Mouse (Mus musculus) heart, postnatal 0 days (tissue): ENCODE data around the gene Ces2b. TPM values are rescaled to one million over a fixed set of nuclear protein-coding genes. Genes with fewer than 3 reads are reported as not detected.

Experiments
- ATAC-seq: fragments of 200-750 bp; cut with Nextera tagmentation; 2 replicates; pipeline ENCODE4 v1.8.0; 2017; ENCODE audit warnings: low read depth, moderate number of reproducible peaks, moderate library complexity; ENCODE audit not compliant: insufficient read depth
- DNase-seq: peaks from one replicate; pipeline ENCODE4 v3.0.0-alpha.2; 2016; ENCODE audit warnings: low spot score
- H3K27ac ChIP-seq: fragments of 300-500 bp; sonication (generic); 2 replicates; pipeline ENCODE4 v1.5.1; 2014; ENCODE audit warnings: low read depth, mild to moderate bottlenecking
- H3K27me3 ChIP-seq: fragments of 300-500 bp; sonication (generic); 2 replicates; pipeline ENCODE4 v1.6.1; 2014; ENCODE audit warnings: low read length, mixed read lengths; ENCODE audit not compliant: control insufficient read depth, insufficient read depth
- H3K36me3 ChIP-seq: fragments of 300-500 bp; sonication (generic); replicated peaks from 2 replicates; pipeline ENCODE4 v1.6.1; 2014; ENCODE audit warnings: low read length, mixed read lengths; ENCODE audit not compliant: control insufficient read depth, insufficient read depth
- H3K4me1 ChIP-seq: fragments of 300-500 bp; sonication (generic); 2 replicates; pipeline ENCODE4 v1.6.1; 2014; ENCODE audit warnings: antibody characterized with exemption; ENCODE audit not compliant: control insufficient read depth, insufficient read depth
- H3K4me2 ChIP-seq: fragments of 300-500 bp; sonication (generic); 2 replicates; pipeline ENCODE4 v1.6.1; 2014; ENCODE audit warnings: low read depth, mild to moderate bottlenecking, low read length, moderate library complexity
- H3K4me3 ChIP-seq: fragments of 300-500 bp; sonication (generic); 2 replicates; pipeline ENCODE4 v1.5.1; 2014; ENCODE audit warnings: low read depth, low read length
- H3K9ac ChIP-seq: fragments of 300-500 bp; sonication (generic); replicated peaks from 2 replicates; pipeline ENCODE4 v1.6.1; 2014; ENCODE audit warnings: low read depth, low read length, mixed read lengths
- H3K9me3 ChIP-seq: fragments of 300-500 bp; sonication (generic); replicated peaks from 2 replicates; pipeline ENCODE4 v1.6.1; 2016; ENCODE audit warnings: low read length; ENCODE audit not compliant: control insufficient read depth
- CTCF ChIP-seq: IDR thresholded peaks from 2 replicates; pipeline ENCODE4 v1.5.1; 2016; ENCODE audit warnings: antibody characterized with exemption, control low read depth, low read depth
- EP300 ChIP-seq: IDR thresholded peaks from 2 replicates; pipeline ENCODE4 v1.6.1; 2016; ENCODE audit warnings: antibody characterized with exemption, low read depth
- whole genome bisulfite sequencing: fragments of 180-500 bp; shearing (Covaris S2); extraction: QIAGEN DNeasy Blood & Tissue Kit; methylation state at CpG from one replicate; pipeline ENCODE4 v1.1.7; 2014; 5-methylcytosine and 5-hydroxymethylcytosine counted together
- polyA plus RNA-seq: library from polyadenylated mRNA; unstranded; fragments of >200 nt; fragmentation: Nextera tagmentation; extraction: Ambion mirVana; gene quantifications from 2 replicates; pipeline ENCODE4 v1.2.1, GENCODE M21; 2015
- total RNA-seq: library from RNA; depleted of rRNA; stranded (reverse); fragments of >200 nt; gene quantifications from 2 replicates; pipeline ENCODE4 v1.2.3, GENCODE M21; 2014; ENCODE audit warnings: low replicate concordance

Gene Ces2b
- total and polyA plus RNA-seq, 2 experiments from 2014 or later: 0.05 TPM; not detected in 1

DNA sequence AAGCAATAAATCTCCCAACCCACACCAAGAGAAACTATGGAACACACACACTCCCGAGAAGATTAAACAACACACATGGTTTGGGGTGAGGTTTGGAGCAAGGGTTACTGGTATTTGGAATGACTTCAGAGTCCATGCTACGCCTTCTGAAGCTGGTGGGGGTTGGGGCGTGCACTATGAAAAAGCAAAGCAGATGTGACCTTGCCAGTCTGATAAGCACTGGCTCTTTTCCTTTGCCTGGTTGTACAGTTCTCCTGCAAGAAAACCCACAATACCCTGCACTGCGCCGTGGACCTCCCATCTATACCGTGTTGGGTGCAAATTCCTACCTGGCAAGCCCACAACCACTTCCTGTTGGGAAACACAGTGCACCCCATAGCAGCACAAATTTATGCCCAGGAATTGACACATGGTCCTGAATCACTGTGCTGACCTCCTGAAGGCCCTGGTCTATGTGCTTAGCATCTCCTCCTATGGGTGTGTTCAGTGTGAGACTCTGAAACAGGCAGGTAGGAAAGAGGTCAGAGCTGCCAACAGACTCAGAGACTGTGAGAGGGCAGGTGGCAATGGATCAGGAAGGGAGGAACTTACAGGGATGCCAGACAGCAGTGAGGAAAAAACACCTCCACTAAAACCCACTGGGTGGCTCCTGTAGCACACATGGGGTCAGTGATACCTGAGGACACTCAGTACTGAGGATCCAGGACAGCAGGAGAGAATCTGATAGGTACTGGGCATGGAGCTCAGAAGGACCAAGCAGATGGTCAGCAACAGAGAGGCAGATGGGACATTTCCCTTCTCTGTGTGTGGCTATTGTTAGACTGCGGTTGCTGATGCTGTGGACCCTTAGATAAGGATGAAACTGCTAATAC lies 22.6 kb upstream of the Ces2b start:
- TF ChIP-seq CTCF: no peak
- no peak for TF ChIP-seq EP300
- WGBS: 78% methylated on average over 7 of the region's 7 CpGs
- H3K4me3 ChIP-seq: no peak overlapping the region

GRCm38 (mm10) chr8:104809436-104809835 lies 21.9 kb upstream of the Ces2b start:
- DNase-seq (no peak), ATAC-seq (no peak)
- no peaks in the 10 kb centered on the region for H3K4me1 ChIP-seq
- no peaks in the 10 kb centered on the region for H3K27me3 ChIP-seq
- H3K27ac ChIP-seq: no peak overlapping the region
- no peak overlapping the region for H3K4me2 ChIP-seq
- H3K36me3 ChIP-seq: no peaks in the 10 kb centered on the region
- 78% methylated on average over 3 of the region's 3 CpGs for WGBS
- no peaks in the 10 kb centered on the region for H3K9me3 ChIP-seq
- TF ChIP-seq EP300 (no peak), CTCF (no peak)
- no peak overlapping the region for H3K9ac ChIP-seq
- no peak overlapping the region for H3K4me3 ChIP-seq

More for the DNA sequence above, 22.6 kb upstream of the Ces2b start:
- no peaks in the 10 kb centered on the region for H3K36me3 ChIP-seq
- no peak for DNase-seq
- H3K27ac ChIP-seq: no peak overlapping the region
- H3K4me2 ChIP-seq: no peak overlapping the region
- ATAC-seq: no peak
- H3K9ac ChIP-seq: no peak overlapping the region
- H3K27me3 ChIP-seq: no peaks in the 10 kb centered on the region
- no peaks in the 10 kb centered on the region for H3K9me3 ChIP-seq
- H3K4me1 ChIP-seq: no peaks in the 10 kb centered on the region

- Histone ChIP-seq H3K4me2 (no peak overlapping the region), H3K27me3 (no peaks in the 10 kb centered on the region), H3K4me1 (no peaks in the 10 kb centered on the region), H3K9ac (no peak overlapping the region), H3K36me3 (no peaks in the 10 kb centered on the region), H3K4me3 (no peak overlapping the region), H3K9me3 (no peaks in the 10 kb centered on the region), H3K27ac (no peak overlapping the region)
- TF ChIP-seq EP300 (no peak), CTCF (no peak)
- WGBS: 73% methylated on average over 1 of the region's 1 CpGs
- ATAC-seq (no peak), DNase-seq (no peak)
These were observed 4.5 kb upstream of the Ces2b start for GRCm38 (mm10) chr8:104826912-104827311.

DNA sequence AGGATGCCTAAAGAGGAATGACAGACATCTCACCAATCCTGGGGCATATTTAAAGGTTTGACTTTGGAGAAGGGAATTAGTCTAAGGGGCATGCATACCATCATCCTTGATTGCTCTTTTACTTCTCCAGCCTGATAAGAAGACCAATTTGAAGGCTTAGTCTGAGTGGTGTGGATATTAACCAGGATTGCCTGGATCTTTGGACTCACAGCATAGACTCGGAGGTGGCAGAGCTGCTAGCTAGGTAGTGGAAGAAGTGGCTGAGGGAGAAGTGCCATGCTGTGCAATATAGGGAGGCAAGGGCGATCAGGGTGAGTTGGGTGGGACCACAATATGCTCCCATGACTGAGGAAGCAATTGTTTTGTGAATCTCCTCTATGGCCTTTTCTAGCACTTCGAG lies 3.2 kb upstream of the Ces2b start:
- Histone ChIP-seq H3K27ac (no peak overlapping the region), H3K9me3 (no peaks in the 10 kb centered on the region), H3K9ac (no peak overlapping the region), H3K4me1 (no peaks in the 10 kb centered on the region), H3K36me3 (no peaks in the 10 kb centered on the region), H3K4me2 (no peak overlapping the region), H3K4me3 (no peak overlapping the region), H3K27me3 (no peaks in the 10 kb centered on the region)
- ATAC-seq (no peak), DNase-seq (no peak)
- no peak for TF ChIP-seq CTCF
- TF ChIP-seq EP300: no peak
- WGBS: 59% methylated on average over 3 of the region's 3 CpGs

- ATAC-seq: no peak
- no peak for DNase-seq
- H3K4me3 ChIP-seq: no peak overlapping the region
- no peak overlapping the region for H3K9ac ChIP-seq
- H3K27ac ChIP-seq: no peak overlapping the region
- H3K9me3 ChIP-seq: no peaks in the 10 kb centered on the region
- no peaks in the 10 kb centered on the region for H3K4me1 ChIP-seq
- H3K4me2 ChIP-seq: no peak overlapping the region
- no peaks in the 10 kb centered on the region for H3K36me3 ChIP-seq
- no peaks in the 10 kb centered on the region for H3K27me3 ChIP-seq
- TF ChIP-seq EP300 (no peak), CTCF (no peak)
- WGBS: 71% methylated on average over 3 of the region's 3 CpGs
These were observed 10.1 kb downstream of the Ces2b start for GRCm38 (mm10) chr8:104841360-104842078.
